Comparison of ENCODE assay signal across 12 mouse cellular contexts in the genomic region with DNA sequence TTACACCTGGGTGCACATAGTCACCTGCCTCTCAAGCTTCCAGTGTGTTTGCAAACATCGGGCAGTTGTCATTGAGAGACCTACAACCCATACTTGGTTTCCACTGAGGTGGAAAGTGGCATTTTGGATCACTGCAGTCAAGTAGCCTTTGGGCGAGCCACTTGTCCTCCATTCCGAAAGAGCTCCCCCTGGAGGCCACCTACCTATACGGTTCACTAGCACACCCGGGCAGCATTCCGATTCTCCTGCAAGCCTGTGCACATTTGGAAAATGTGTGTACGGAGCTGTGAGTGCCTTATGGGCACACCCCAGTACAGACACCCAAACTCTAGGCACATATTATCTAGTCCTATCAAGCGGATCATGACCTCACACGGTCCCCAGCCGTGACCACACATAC. TPM values are rescaled to one million over a fixed set of nuclear protein-coding genes. Genes with fewer than 3 reads are reported as not detected.
A peak's percentile ranks its signal among the peaks of the same experiment; 100 is the strongest.
DNase-seq lines count a peak whose midpoint lies in the region; ATAC-seq lines count a peak whose summit lies in the region.
"Had no signal": no experiment of that assay in that cellular context is flagged by ENCODE, and none has a peak within 500 bp of the region (broad histone marks: within the 10 kb centered on the region; RNA-seq: fewer than 3 reads in every experiment).

No protein-coding gene starts in this region.

- H3K4me1 ChIP-seq in midbrain, embryonic 16.5 days (ENCODE audit: control insufficient read depth, insufficient read depth, low read length) = no peaks in the 10 kb centered on the region
- no peaks in the 10 kb centered on the region for H3K4me1 ChIP-seq in midbrain, embryonic 11.5 days (ENCODE audit: control insufficient read depth, insufficient read depth, low read length)
- H3K4me1 ChIP-seq: embryonic facial prominence, embryonic 12.5 days; heart, embryonic 13.5 days had no signal

- DNase-seq in frontal cortex, postnatal 10 days (ENCODE audit: low spot score in 2 of 2) = no peak
- DNase-seq in midbrain, embryonic 11.5 days (ENCODE audit: low spot score, missing footprints) = no peak
- peak; percentile 53 for DNase-seq in brain, adult 2 months (ENCODE audit: low read depth, low spot score)
- no peak for DNase-seq in layer of hippocampus, adult 9-10 months (ENCODE audit: low spot score)
- DNase-seq in right cerebral cortex, postnatal 14 days = no peak
- DNase-seq: left cerebral cortex, postnatal 4 days had no signal

- no peaks in the 10 kb centered on the region for H3K27me3 ChIP-seq in midbrain, embryonic 16.5 days (ENCODE audit: control insufficient read depth, insufficient read depth, low read depth, low read length)
- no peaks in the 10 kb centered on the region for H3K27me3 ChIP-seq in midbrain, embryonic 11.5 days (ENCODE audit: control insufficient read depth, insufficient read depth, low read length)
- H3K27me3 ChIP-seq: embryonic facial prominence, embryonic 12.5 days had no signal

- no peak overlapping the region for H3K4me3 ChIP-seq in midbrain, embryonic 16.5 days (ENCODE audit: low read depth, low read length)
- H3K4me3 ChIP-seq in midbrain, embryonic 11.5 days (ENCODE audit: low read depth, low read length) = no peak overlapping the region
- H3K4me3 ChIP-seq: embryonic facial prominence, embryonic 12.5 days; heart, embryonic 13.5 days; myocyte had no signal

- H3K9me3 ChIP-seq in midbrain, embryonic 16.5 days (replicated peaks; ENCODE audit: control insufficient read depth, low read length, poor library complexity, severe bottlenecking) = no peaks in the 10 kb centered on the region; the same call in 1 of the 2 replicates
- H3K9me3 ChIP-seq in midbrain, embryonic 11.5 days (ENCODE audit: control insufficient read depth, low read length) = peaks cover 4% of the 10 kb centered on the region; the same call in 1 of the 2 replicates
- H3K9me3 ChIP-seq: embryonic facial prominence, embryonic 12.5 days had no signal

- H3K4me2 ChIP-seq in midbrain, embryonic 16.5 days (ENCODE audit: low read length) = no peak overlapping the region
- no peak overlapping the region for H3K4me2 ChIP-seq in midbrain, embryonic 11.5 days
- H3K4me2 ChIP-seq: embryonic facial prominence, embryonic 12.5 days; heart, embryonic 13.5 days had no signal

- peaks cover 39% of the 10 kb centered on the region for H3K36me3 ChIP-seq in midbrain, embryonic 16.5 days (ENCODE audit: control insufficient read depth, insufficient read depth, low read length)
- H3K36me3 ChIP-seq in midbrain, embryonic 11.5 days (ENCODE audit: control insufficient read depth, insufficient read depth, low read length) = no peaks in the 10 kb centered on the region
- H3K36me3 ChIP-seq: embryonic facial prominence, embryonic 12.5 days; heart, embryonic 13.5 days had no signal

- ATAC-seq in frontal cortex, adult (ENCODE audit: low TSS enrichment) = peak; percentile 57; the same call in 1 of the 2 replicates
- 0 out of 2 replicates have a peak, but pooled peaks have one; percentile 33 for ATAC-seq in midbrain, embryonic 16.5 days
- ATAC-seq in midbrain, embryonic 11.5 days (ENCODE audit: low FRiP score) = no peak
- peak; percentile 46; the same call in 1 of the 2 replicates for ATAC-seq in megakaryocyte progenitor cell, adult 5-6 weeks (replicated peaks; ENCODE audit: poor library complexity)

- H3K27ac ChIP-seq in midbrain, embryonic 16.5 days (ENCODE audit: low read length) = no peak overlapping the region
- H3K27ac ChIP-seq in midbrain, embryonic 11.5 days (ENCODE audit: low read depth, low read length) = no peak overlapping the region
- H3K27ac ChIP-seq: embryonic facial prominence, embryonic 12.5 days; heart, embryonic 13.5 days had no signal

- no peak overlapping the region for H3K9ac ChIP-seq in midbrain, embryonic 16.5 days (ENCODE audit: low read depth, low read length)
- no peak overlapping the region for H3K9ac ChIP-seq in midbrain, embryonic 11.5 days (ENCODE audit: low read length)
- H3K9ac ChIP-seq: embryonic facial prominence, embryonic 12.5 days; heart, embryonic 13.5 days had no signal

- 56% methylated on average over 10 of the region's 10 CpGs for WGBS in midbrain, embryonic 16.5 days
- 53% methylated on average over 10 of the region's 10 CpGs for WGBS in midbrain, embryonic 11.5 days

RNA-seq across cellular contexts. Expression of a gene that starts 38.4 kb away (rescaled TPM):
- 12.4 and 12.7 TPM in 2 replicates for polyA plus RNA-seq in midbrain, embryonic 16.5 days (2015; fragmentation: Nextera tagmentation; extraction: Ambion mirVana)
- 2.5 and 2.9 TPM in 2 replicates for polyA plus RNA-seq in midbrain, embryonic 11.5 days (2014; fragmentation: Nextera tagmentation; extraction: Ambion mirVana)
- not detected in 2 replicates for total RNA-seq in megakaryocyte progenitor cell, adult 5-6 weeks (2015)
- not detected in 2 replicates for total RNA-seq in megakaryocyte progenitor cell, adult 5-6 weeks (2017)
